Mouse (Mus musculus): ENCODE data around the gene Dhrs9.

GRCm38 (mm10) chr2:69414539-69414938, 34.3 kb downstream of the Dhrs9 start:
- TF ChIP-seq CTCF (conservative IDR thresholded peaks at IDR 0.05; ENCODE audit: insufficient read depth, insufficient read length, low read depth, low read length) (no peak), POLR2A (IDR thresholded peaks at IDR 0.05; ENCODE audit: low read depth, low read length) (no peak)

All from kidney, adult 2 months (tissue).